Mouse (Mus musculus) embryonic facial prominence, embryonic 15.5 days (tissue): ENCODE data around the gene Sdk2. TPM values are rescaled to one million over a fixed set of nuclear protein-coding genes. Genes with fewer than 3 reads are reported as not detected.

Experiments used
- ATAC-seq: fragments of 200-750 bp; cut with Nextera tagmentation; 2 replicates; pipeline ENCODE4 v1.8.0; 2017; ENCODE audit warnings: low read depth, moderate TSS enrichment; ENCODE audit not compliant: insufficient number of reproducible peaks, low FRiP score, low TSS enrichment
- H3K27ac ChIP-seq: fragments of 300-500 bp; sonication (generic); replicated peaks from 2 replicates; pipeline ENCODE4 v1.5.1; 2015; ENCODE audit warnings: mild to moderate bottlenecking, inconsistent platforms
- H3K27me3 ChIP-seq: fragments of 300-500 bp; sonication (generic); 2 replicates; pipeline ENCODE4 v1.6.1; 2015; ENCODE audit warnings: inconsistent platforms
- H3K36me3 ChIP-seq: fragments of 300-500 bp; sonication (generic); 2 replicates; pipeline ENCODE4 v1.6.1; 2015; ENCODE audit warnings: mild to moderate bottlenecking, inconsistent platforms
- H3K4me1 ChIP-seq: fragments of 300-500 bp; sonication (generic); 2 replicates; pipeline ENCODE4 v1.6.1; 2015; ENCODE audit warnings: inconsistent platforms
- H3K4me2 ChIP-seq: fragments of 300-500 bp; sonication (generic); replicated peaks from 2 replicates; pipeline ENCODE4 v1.6.1; 2015; ENCODE audit warnings: mild to moderate bottlenecking, inconsistent platforms
- H3K4me3 ChIP-seq: fragments of 300-500 bp; sonication (generic); replicated peaks from 2 replicates; pipeline ENCODE4 v1.5.1; 2015; ENCODE audit warnings: mild to moderate bottlenecking, inconsistent platforms
- H3K9ac ChIP-seq: fragments of 300-500 bp; sonication (generic); 2 replicates; pipeline ENCODE4 v1.6.1; 2015; ENCODE audit warnings: inconsistent platforms
- H3K9me3 ChIP-seq: fragments of 300-500 bp; sonication (generic); replicated peaks from 2 replicates; pipeline ENCODE4 v1.6.1; 2016; ENCODE audit warnings: inconsistent platforms
- WGBS: fragments of 180-500 bp; shearing (Covaris S2); methylation state at CpG from one replicate; pipeline ENCODE4 v1.1.7; 2015; 5-methylcytosine and 5-hydroxymethylcytosine counted together
- polyA plus RNA-seq: library from polyadenylated mRNA; unstranded; fragments of >200 nt; fragmentation: Nextera tagmentation; extraction: Ambion mirVana; gene quantifications from 2 replicates; pipeline ENCODE4 v1.2.1, GENCODE M21; 2015

The Sdk2 gene
- polyA plus RNA-seq, 1 experiment from 2014 or later = 4.8 TPM

- no peaks in the 10 kb centered on the region for H3K9me3 ChIP-seq
- H3K4me2 ChIP-seq = no peak overlapping the region
- WGBS = 69% methylated on average over 10 of the region's 10 CpGs
- H3K4me3 ChIP-seq = no peak overlapping the region
- H3K9ac ChIP-seq = no peak overlapping the region
- peaks cover 34% of the 10 kb centered on the region for H3K4me1 ChIP-seq
- ATAC-seq = no peak
- H3K27ac ChIP-seq = no peak overlapping the region
- no peaks in the 10 kb centered on the region; the same call in 1 of the 2 replicates for H3K36me3 ChIP-seq
- no peaks in the 10 kb centered on the region for H3K27me3 ChIP-seq
These were observed 260.9 kb downstream of the Sdk2 start for GRCm38 (mm10) chr11:113805974-113806373.

GRCm38 (mm10) chr11:113803321-113803941 is 263.4 kb downstream of the Sdk2 start:
- no peak overlapping the region for H3K4me2 ChIP-seq

GRCm38 (mm10) chr11:113802456-113802855 is 264.4 kb downstream of the Sdk2 start:
- H3K27me3 ChIP-seq = no peaks in the 10 kb centered on the region
- 60% methylated on average over 12 of the region's 12 CpGs for WGBS
- no peak overlapping the region for H3K9ac ChIP-seq
- peaks cover 29% of the 10 kb centered on the region for H3K4me1 ChIP-seq
- H3K36me3 ChIP-seq = no peaks in the 10 kb centered on the region; the same call in 1 of the 2 replicates
- ATAC-seq = no peak
- no peaks in the 10 kb centered on the region for H3K9me3 ChIP-seq
- no peak overlapping the region for H3K4me2 ChIP-seq
- H3K4me3 ChIP-seq = no peak overlapping the region
- H3K27ac ChIP-seq = no peak overlapping the region

More at GRCm38 (mm10) chr11:113803321-113803941, 263.4 kb downstream of the Sdk2 start:
- Histone ChIP-seq H3K36me3 (no peaks in the 10 kb centered on the region; the same call in 1 of the 2 replicates), H3K4me3 (no peak overlapping the region), H3K9ac (no peak overlapping the region), H3K27me3 (no peaks in the 10 kb centered on the region), H3K4me1 (peaks cover 21% of the 10 kb centered on the region; the same call in 1 of the 2 replicates), H3K9me3 (no peaks in the 10 kb centered on the region), H3K27ac (no peak overlapping the region)
- no peak for ATAC-seq
- 64% methylated on average over 9 of the region's 9 CpGs for WGBS

GRCm38 (mm10) chr11:113800026-113800425 is 266.8 kb downstream of the Sdk2 start:
- H3K9me3 ChIP-seq = no peaks in the 10 kb centered on the region
- no peak overlapping the region for H3K27ac ChIP-seq
- H3K9ac ChIP-seq = no peak overlapping the region
- H3K4me1 ChIP-seq = peaks cover 28% of the 10 kb centered on the region
- no peak for ATAC-seq
- 95% methylated on average over 12 of the region's 12 CpGs for WGBS
- H3K4me3 ChIP-seq = no peak overlapping the region
- H3K36me3 ChIP-seq = no peaks in the 10 kb centered on the region; the same call in 1 of the 2 replicates
- H3K4me2 ChIP-seq = no peak overlapping the region
- no peaks in the 10 kb centered on the region for H3K27me3 ChIP-seq

- no peak for ATAC-seq
These were observed 267.8 kb downstream of the Sdk2 start for GRCm38 (mm10) chr11:113799041-113799447.

GRCm38 (mm10) chr11:113798011-113798410 is 268.8 kb downstream of the Sdk2 start:
- no peak for ATAC-seq
- no peaks in the 10 kb centered on the region for H3K27me3 ChIP-seq
- WGBS = 61% methylated on average over 6 of the region's 6 CpGs

More at GRCm38 (mm10) chr11:113799041-113799447, 267.8 kb downstream of the Sdk2 start:
- Histone ChIP-seq H3K4me3 (no peak overlapping the region), H3K27ac (no peak overlapping the region), H3K4me1 (peaks cover 28% of the 10 kb centered on the region), H3K36me3 (no peaks in the 10 kb centered on the region; the same call in 1 of the 2 replicates), H3K4me2 (no peak overlapping the region), H3K9ac (no peak overlapping the region), H3K9me3 (no peaks in the 10 kb centered on the region), H3K27me3 (no peaks in the 10 kb centered on the region)
- WGBS = 81% methylated on average over 14 of the region's 14 CpGs

GRCm38 (mm10) chr11:113797014-113797983 is 269.5 kb downstream of the Sdk2 start:
- peak overlapping the region; percentile 28; the same call in 1 of the 2 replicates for H3K27ac ChIP-seq
- H3K4me1 ChIP-seq = peaks cover 25% of the 10 kb centered on the region
- no peaks in the 10 kb centered on the region; the same call in 1 of the 2 replicates for H3K36me3 ChIP-seq
- no peak overlapping the region for H3K9ac ChIP-seq
- no peak for ATAC-seq
- no peak overlapping the region for H3K4me2 ChIP-seq
- H3K27me3 ChIP-seq = no peaks in the 10 kb centered on the region
- no peak overlapping the region for H3K4me3 ChIP-seq
- 50% methylated on average over 19 of the region's 19 CpGs for WGBS
- H3K9me3 ChIP-seq = no peaks in the 10 kb centered on the region

More at GRCm38 (mm10) chr11:113798011-113798410, 268.8 kb downstream of the Sdk2 start:
- Histone ChIP-seq H3K4me2 (no peak overlapping the region), H3K4me3 (no peak overlapping the region), H3K9me3 (no peaks in the 10 kb centered on the region), H3K9ac (no peak overlapping the region), H3K36me3 (no peaks in the 10 kb centered on the region; the same call in 1 of the 2 replicates), H3K4me1 (peaks cover 28% of the 10 kb centered on the region), H3K27ac (0 out of 2 replicates have a peak overlapping the region, but pooled peaks have one; percentile 28)

GRCm38 (mm10) chr11:113795846-113796245 is 271.0 kb downstream of the Sdk2 start:
- H3K4me3 ChIP-seq = no peak overlapping the region
- H3K27ac ChIP-seq = no peak overlapping the region
- no peaks in the 10 kb centered on the region for H3K27me3 ChIP-seq
- 71% methylated on average over 12 of the region's 12 CpGs for WGBS
- ATAC-seq = no peak
- H3K4me2 ChIP-seq = no peak overlapping the region
- no peaks in the 10 kb centered on the region for H3K36me3 ChIP-seq
- peaks cover 31% of the 10 kb centered on the region for H3K4me1 ChIP-seq
- no peak overlapping the region for H3K9ac ChIP-seq
- H3K9me3 ChIP-seq = no peaks in the 10 kb centered on the region

- Histone ChIP-seq H3K4me2 (no peak overlapping the region), H3K9ac (no peak overlapping the region), H3K27ac (peak overlapping the region; percentile 51), H3K9me3 (no peaks in the 10 kb centered on the region), H3K4me1 (peaks cover 26% of the 10 kb centered on the region), H3K27me3 (no peaks in the 10 kb centered on the region), H3K4me3 (no peak overlapping the region), H3K36me3 (no peaks in the 10 kb centered on the region)
- WGBS = 40% methylated on average over 16 of the region's 16 CpGs
- ATAC-seq = peak; percentile 70
These were observed 275.3 kb downstream of the Sdk2 start for GRCm38 (mm10) chr11:113791357-113792215.

- no peak for ATAC-seq
These were observed 277.7 kb downstream of the Sdk2 start for GRCm38 (mm10) chr11:113789101-113789500.

More at GRCm38 (mm10) chr11:113789101-113789500, 277.7 kb downstream of the Sdk2 start:
- WGBS = 13% methylated on average over 1 of the region's 1 CpGs
- Histone ChIP-seq H3K4me2 (no peak overlapping the region), H3K27me3 (no peaks in the 10 kb centered on the region), H3K9ac (no peak overlapping the region), H3K4me1 (peaks cover 47% of the 10 kb centered on the region), H3K27ac (peak overlapping the region; percentile 73; the same call in 1 of the 2 replicates), H3K36me3 (no peaks in the 10 kb centered on the region), H3K9me3 (no peaks in the 10 kb centered on the region), H3K4me3 (no peak overlapping the region)
